Mouse (Mus musculus) right cerebral cortex, adult 2 months (tissue): ENCODE measurements at regions not wholly inside any gene's neighbourhood (a gene's known extent, or its start where the extent isn't known, plus 50 kb on each side); places are given as distances from the start of the nearest gene placed in this dataset.
A peak's percentile ranks its signal among the peaks of the same experiment; 100 is the strongest.

Source experiments
- DNase-seq, 2 experiments: peaks; one replicate each; pipeline ENCODE4 v3.0.0; 2021 to 2022; ENCODE audit warnings: low spot score in 2 of 2

DNA sequence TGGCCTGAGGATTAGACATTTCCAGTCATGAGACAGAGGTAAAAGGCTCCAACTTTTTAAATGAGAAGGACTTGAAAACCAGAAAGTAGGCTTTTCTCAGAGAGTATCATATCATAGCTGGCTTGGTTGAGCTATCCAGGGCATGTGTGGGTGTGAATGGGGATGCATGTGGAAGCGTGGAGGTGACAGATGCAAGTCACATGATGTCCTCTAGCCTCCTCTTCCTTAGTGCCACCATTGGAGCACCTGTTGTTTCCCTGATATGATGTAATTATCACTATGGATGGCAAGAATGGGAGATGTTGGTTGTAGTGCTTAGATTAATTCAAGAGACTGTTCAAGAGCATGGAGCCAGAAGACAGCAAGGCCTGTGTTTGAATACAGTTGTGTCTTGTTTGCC lies 510.0 kb downstream of the Ccdc171 start:
- no peak for DNase-seq

DNA sequence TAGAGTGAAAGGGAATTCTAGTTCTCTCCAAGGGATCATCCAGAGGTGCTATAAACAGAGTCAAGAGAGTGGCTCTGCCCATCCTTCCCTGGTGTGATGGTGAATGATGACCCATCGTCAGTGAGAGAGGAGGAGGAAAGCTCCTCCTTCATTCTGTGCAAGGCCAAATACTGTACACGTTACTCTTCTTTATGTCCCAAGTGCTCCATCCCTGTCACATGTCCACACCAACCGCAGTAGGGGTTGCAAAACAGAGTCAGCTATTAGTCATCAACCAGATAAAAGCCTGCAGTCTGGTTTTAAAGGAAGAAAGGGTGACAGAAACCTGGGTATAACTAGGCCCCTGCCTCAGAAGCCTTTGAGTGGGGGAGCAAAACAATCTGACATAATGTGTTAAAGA lies 512.2 kb downstream of the Ccdc171 start:
- DNase-seq: no peak

DNA sequence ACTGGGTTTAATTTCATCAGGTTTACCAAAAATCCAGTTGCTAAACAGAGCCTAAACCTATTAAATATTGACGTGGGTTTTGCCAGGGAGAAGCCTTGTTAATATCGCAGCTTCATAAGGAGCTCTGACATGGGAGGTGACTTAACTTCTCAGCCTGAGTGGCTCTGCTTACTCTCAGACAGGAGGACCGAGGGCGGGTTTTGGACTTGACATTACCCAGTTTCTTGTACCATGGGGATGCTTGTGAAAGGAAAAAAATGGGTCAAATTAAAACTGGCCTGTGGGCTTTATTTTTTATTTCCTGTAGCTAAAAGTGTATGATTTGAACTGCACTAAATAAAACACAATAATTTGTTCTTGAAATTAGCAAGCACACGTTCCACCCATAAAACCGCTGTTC lies 524.9 kb downstream of the Ccdc171 start:
- no peak for DNase-seq

- DNase-seq: no peak
Measured at GRCm38 (mm10) chr4:84056863-84057502, 531.6 kb downstream of the Ccdc171 start.

- DNase-seq: no peak
Measured at GRCm38 (mm10) chr4:84060187-84060586, 534.8 kb downstream of the Ccdc171 start.

- DNase-seq: no peak
Measured at GRCm38 (mm10) chr4:84063755-84064154, 538.4 kb downstream of the Ccdc171 start.

DNA sequence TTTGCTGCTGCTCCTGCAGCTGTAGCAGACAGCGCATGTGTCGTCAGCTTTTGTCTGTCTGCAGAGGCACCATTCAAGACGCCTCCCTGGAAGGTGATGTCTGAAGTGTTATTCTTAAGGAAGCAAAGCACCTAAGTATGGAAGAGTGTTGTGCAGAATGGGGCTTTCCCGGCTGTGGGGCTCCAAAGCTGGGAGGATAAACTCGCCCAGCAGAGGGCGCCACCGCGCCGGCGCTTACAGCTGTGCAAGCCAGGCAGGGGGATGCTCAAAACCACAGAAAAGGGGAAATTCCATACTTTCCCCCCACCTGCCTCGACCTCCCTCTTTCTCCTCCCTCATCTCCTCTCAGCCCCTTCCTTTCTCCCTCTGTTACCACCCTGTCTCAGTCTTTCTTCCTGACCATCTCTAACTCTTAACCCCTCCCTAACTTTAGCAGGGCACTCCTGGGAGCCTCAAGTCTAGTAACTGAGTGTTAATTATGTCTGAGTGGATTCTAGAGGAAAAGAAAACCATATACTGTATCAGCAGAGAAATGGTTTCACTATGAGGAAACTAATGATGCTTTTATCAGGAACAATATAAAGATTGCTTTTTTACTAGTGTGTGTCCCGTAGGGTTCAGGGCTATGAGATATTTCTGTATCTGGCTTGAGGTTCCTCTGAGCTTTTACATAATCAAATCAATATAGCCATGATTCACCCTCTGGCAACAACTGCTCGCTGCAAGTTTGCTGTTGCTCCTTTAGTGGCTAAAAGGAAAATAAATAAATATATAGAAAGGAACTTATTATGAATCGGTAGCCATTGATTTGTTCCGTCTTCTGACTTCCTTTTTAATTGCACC lies 539.5 kb downstream of the Ccdc171 start:
- peak; percentile 80 to 81 for DNase-seq

DNA sequence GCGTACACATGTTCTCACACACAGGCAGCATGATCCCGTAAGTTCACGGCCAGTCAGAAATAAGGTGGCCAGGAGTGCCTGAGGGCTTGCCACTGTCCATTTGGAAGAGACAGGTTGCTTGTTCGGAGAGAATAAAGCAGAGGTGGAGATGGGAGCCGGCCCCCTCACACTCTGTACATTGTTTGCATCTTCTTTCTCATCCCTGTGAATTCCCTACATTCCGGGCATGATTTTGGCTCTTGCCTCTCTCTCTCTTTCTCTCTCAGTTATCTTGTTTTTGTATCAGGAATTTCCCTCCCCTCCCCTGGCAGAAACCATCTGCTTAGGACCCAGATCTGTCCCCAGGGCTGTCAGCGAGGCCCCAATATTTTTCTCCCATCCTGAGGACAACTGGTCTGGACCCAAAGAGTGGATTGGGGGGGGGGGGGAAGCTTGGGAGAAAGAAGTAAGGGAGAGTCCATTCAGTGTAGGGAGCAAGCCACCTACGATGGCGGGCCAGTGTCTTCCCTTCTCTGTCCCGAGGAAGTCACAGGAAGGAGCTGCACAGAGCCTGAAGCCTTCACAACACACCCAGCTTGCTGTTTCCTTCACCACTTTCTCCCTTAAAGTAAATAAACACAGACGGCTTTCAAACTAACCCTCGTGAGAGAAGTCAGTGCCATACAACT lies 540.2 kb downstream of the Ccdc171 start:
- DNase-seq: no peak

- no peak for DNase-seq
Measured at GRCm38 (mm10) chr4:84067931-84068575, 542.7 kb downstream of the Ccdc171 start.

- no peak for DNase-seq
Measured at GRCm38 (mm10) chr4:84068947-84069663, 543.8 kb downstream of the Ccdc171 start.

DNA sequence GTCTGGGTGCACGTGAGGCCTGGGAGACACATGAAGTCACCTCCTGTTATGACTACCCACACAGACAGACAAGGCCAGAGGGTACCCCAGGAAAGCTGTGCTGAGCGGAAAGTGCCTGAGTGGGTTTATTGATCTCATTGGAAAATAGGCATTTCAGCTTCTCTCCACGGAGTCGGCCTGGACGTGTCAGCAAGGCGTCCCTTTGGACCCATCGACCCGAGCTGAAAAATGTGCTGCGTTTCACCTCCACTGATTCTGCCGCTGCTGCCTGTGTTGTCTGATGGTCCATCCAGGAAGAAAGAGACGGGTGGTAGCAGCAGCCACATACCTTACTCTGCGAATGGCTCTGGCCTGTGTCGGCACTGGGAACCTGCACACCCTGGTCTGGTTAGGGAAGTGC lies 544.3 kb downstream of the Ccdc171 start:
- no peak for DNase-seq

- no peak for DNase-seq
Measured at GRCm38 (mm10) chr4:84070089-84070488, 544.7 kb downstream of the Ccdc171 start.

DNA sequence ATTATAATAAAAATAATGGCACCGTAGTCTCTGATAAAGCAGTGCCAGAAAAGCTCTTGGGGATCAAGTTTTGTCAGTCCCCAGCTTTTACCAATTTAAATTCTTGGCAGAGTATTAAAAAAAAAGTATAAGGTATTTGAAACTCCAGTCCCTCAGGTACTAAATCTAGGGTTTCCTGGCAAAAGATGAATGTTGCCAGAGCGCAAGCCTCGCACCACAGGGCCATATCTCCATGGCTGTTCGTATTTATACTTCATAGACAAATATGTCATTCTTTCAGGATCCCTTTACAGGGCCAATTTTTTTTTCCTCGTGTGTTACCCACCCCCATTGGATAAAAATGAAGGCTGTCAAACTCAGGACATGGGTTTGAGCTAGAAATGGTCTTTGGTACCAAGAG lies 546.8 kb downstream of the Ccdc171 start:
- no peak for DNase-seq

- no peak for DNase-seq
Measured at GRCm38 (mm10) chr4:84076526-84076925, 551.2 kb downstream of the Ccdc171 start.

DNA sequence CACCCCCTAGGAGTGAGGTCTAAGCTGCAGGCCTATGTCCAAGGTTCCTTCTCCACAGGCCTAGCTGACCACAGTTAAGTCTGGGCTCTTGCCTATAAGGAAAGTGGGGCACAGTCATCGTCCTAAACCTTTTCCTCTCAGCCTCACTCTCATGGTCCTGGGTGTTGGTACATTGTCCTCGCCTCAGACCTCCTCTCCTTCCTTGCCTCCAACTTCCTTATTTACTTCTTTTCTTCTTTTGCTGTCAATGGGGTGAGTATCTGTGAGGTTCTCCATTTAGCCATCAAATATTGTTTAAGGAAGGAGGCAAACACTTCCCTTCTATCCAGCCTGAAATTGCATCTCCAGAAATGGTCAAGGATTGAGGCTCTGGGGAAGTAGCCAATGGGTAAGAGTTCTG lies 554.2 kb downstream of the Ccdc171 start:
- no peak for DNase-seq

DNA sequence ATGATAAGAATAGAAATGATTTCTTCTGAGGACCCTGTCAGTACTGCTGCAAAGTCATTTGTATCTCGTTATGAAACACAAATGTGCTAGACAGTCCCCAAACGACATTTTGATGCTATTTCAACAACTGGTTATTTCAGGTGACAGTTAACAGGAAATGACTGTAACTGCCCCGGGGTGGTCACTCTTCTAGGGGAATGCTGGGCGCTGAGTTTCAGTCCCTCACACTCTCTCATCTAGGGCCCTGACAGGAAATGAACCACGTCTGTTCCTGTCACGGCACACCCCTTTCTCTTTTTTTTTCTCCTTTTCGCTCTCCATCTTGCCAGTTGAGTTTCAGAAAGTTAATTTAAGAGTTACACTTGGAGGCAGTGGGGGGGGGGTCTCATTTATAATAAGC lies 556.2 kb downstream of the Ccdc171 start:
- no peak for DNase-seq

DNA sequence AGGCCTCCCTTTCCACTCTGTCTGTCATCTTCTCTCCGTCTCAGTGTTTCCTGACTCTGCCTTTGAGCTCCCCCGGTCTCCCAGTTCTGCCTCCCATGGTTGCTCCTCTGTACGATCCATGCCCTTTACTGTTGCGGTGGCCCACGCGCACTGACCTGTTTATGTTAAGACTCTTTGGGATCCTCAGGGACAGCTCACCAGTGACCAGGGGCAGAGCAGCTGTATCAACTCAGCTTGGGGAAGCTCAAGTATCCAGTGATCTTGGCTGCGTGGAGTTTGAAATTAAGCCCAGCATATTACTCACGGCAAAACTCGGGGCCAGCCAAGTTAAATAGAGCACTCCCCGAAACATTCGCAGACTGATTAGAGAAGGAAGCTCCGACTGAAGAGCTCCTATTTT lies 562.8 kb downstream of the Ccdc171 start:
- DNase-seq: no peak

GRCm38 (mm10) chr4:84092509-84092908 lies 567.2 kb downstream of the Ccdc171 start:
- no peak for DNase-seq

GRCm38 (mm10) chr4:84095237-84095636 lies 569.9 kb downstream of the Ccdc171 start:
- DNase-seq: no peak

GRCm38 (mm10) chr4:84096081-84096480 lies 570.7 kb downstream of the Ccdc171 start:
- no peak for DNase-seq

DNA sequence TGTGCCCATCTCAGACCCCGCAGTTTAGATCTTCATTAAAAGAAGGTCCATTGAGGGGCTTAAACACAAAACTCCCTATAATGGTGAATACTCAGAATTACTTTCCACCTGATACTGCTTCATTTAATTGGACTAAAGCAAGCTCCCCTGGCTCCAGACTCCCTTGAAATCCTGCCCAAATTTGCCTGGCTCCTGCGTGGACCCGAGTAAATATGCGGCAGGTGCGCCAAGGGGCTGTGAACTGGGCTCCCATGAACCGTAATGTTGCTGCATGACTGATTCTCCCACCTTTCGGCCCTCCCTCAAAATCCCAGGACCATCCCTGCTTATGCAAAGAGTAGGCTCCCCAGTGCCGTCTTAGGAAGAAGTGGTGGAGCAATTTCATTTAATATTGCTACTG lies 573.7 kb downstream of the Ccdc171 start:
- DNase-seq: no peak

GRCm38 (mm10) chr4:84101923-84102322 lies 573.2 kb downstream of the Bnc2 start:
- DNase-seq: no peak
